Mouse (Mus musculus) liver, embryonic 11.5 days (tissue): ENCODE measurements around the gene Camkv. TPM values are rescaled to one million over a fixed set of nuclear protein-coding genes. Genes with fewer than 3 reads are reported as not detected.

Experiments
- ATAC-seq: fragments of 200-750 bp; cut with Nextera tagmentation; replicated peaks from 2 replicates; pipeline ENCODE4 v1.8.0; 2017; ENCODE audit warnings: moderate number of reproducible peaks, mild to moderate bottlenecking, moderate TSS enrichment, moderate library complexity; ENCODE audit not compliant: low FRiP score
- DNase-seq: peaks from one replicate; pipeline ENCODE4 v3.0.0-alpha.2; 2017; ENCODE audit warnings: low spot score
- H3K27ac ChIP-seq: fragments of 300-500 bp; sonication (generic); 2 replicates; pipeline ENCODE4 v1.5.1; 2014; ENCODE audit warnings: mild to moderate bottlenecking, low read depth, low read length, control low read depth
- H3K27me3 ChIP-seq: fragments of 300-500 bp; sonication (generic); replicated peaks from 2 replicates; pipeline ENCODE4 v1.6.1; 2014; ENCODE audit warnings: low read length, mixed read lengths; ENCODE audit not compliant: control insufficient read depth, insufficient read depth
- H3K36me3 ChIP-seq: fragments of 300-500 bp; sonication (generic); 2 replicates; pipeline ENCODE4 v1.6.1; 2014; ENCODE audit warnings: mild to moderate bottlenecking, low read length, moderate library complexity, mixed read lengths; ENCODE audit not compliant: control insufficient read depth, insufficient read depth
- H3K4me1 ChIP-seq: fragments of 300-500 bp; sonication (generic); replicated peaks from 2 replicates; pipeline ENCODE4 v1.6.1; 2014; ENCODE audit warnings: low read length, mixed read lengths; ENCODE audit not compliant: control insufficient read depth, insufficient read depth
- H3K4me2 ChIP-seq: fragments of 300-500 bp; sonication (generic); 2 replicates; pipeline ENCODE4 v1.6.1; 2014; ENCODE audit warnings: mild to moderate bottlenecking, control low read depth, moderate library complexity
- H3K4me3 ChIP-seq: fragments of 300-500 bp; sonication (generic); 2 replicates; pipeline ENCODE4 v1.5.1; 2014; ENCODE audit warnings: low read depth, low read length, control low read depth
- H3K9ac ChIP-seq: fragments of 300-500 bp; sonication (generic); 2 replicates; pipeline ENCODE4 v1.6.1; 2014; ENCODE audit warnings: low read depth, low read length, control low read depth
- H3K9me3 ChIP-seq: fragments of 300-500 bp; sonication (generic); 2 replicates; pipeline ENCODE4 v1.6.1; 2016; ENCODE audit warnings: low read length, inconsistent platforms, mixed read lengths; ENCODE audit not compliant: control insufficient read depth
- WGBS: fragments of 180-500 bp; shearing (Covaris S2); extraction: QIAGEN DNeasy Blood & Tissue Kit; methylation state at CpG from one replicate; pipeline ENCODE4 v1.1.7; 2014; 5-methylcytosine and 5-hydroxymethylcytosine counted together
- polyA plus RNA-seq: library from polyadenylated mRNA; unstranded; fragments of >200 nt; fragmentation: Nextera tagmentation; extraction: Ambion mirVana; gene quantifications from 2 replicates; pipeline ENCODE4 v1.2.1, GENCODE M21; 2014

Camkv gene
- polyA plus RNA-seq, 1 experiment from 2014 or later = 0.56 TPM

DNA sequence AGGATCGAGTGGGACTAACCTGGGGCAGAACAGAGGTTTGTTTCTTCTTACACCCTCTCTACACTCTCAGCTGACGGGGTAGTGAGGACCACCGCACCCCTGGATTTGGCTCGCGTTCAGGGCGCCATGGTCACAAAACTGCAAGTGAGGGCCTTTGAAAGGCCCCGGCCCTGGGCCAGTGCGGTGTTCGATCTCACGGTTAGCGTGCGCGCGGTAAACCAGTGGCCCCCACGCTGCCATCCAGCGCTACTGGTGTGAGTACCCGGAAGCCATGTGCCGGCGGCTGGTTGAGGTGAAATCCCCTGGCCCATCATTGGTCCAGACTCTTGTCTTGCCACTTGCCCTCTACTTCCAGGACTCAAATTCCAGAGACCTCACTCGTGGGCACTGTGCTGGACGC is 60.0 kb downstream of the Camkv start:
- Histone ChIP-seq H3K27me3 (no peaks in the 10 kb centered on the region), H3K9me3 (no peaks in the 10 kb centered on the region), H3K27ac (no peak overlapping the region), H3K4me1 (no peaks in the 10 kb centered on the region; the same call in 1 of the 2 replicates), H3K36me3 (no peaks in the 10 kb centered on the region), H3K9ac (no peak overlapping the region), H3K4me3 (no peak overlapping the region), H3K4me2 (no peak overlapping the region)
- DNase-seq (no peak), ATAC-seq (no peak)
- WGBS = 93% methylated on average over 21 of the region's 21 CpGs

GRCm38 (mm10) chr9:107996049-107996448 is 60.6 kb downstream of the Camkv start, which contains the start of gene Gm20662:
TSS of gene Gm20662 (plus strand) at chr9:107996349.
- Histone ChIP-seq H3K4me1 (no peaks in the 10 kb centered on the region; the same call in 1 of the 2 replicates), H3K4me3 (no peak within 1 kb of the TSS), H3K9ac (no peak within 1 kb of the TSS), H3K27ac (no peak within 1 kb of the TSS), H3K9me3 (no peaks in the 10 kb centered on the region), H3K4me2 (no peak within 1 kb of the TSS), H3K27me3 (no peaks in the 10 kb centered on the region), H3K36me3 (no peaks in the 10 kb centered on the region)
- ATAC-seq = no peak
- no peak for DNase-seq
- 87% methylated on average over 5 of the region's 5 CpGs for WGBS

Other genes starting within 250 kb of the Camkv start
- gene Sema3f, start 225.2 kb upstream of the Camkv start, polyA plus RNA-seq = 5.9 and 6.2 TPM in 2 replicates
- gene Rbm5, start 164.7 kb upstream of the Camkv start, polyA plus RNA-seq = 115 and 123 TPM in 2 replicates
- 60.0 and 60.9 TPM in 2 replicates for gene Rbm6, start 62.4 kb upstream of the Camkv start, polyA plus RNA-seq
- 8.9 and 11.0 TPM in 2 replicates for gene Mon1a, start 47.5 kb upstream of the Camkv start, polyA plus RNA-seq
- gene Mst1r, start 28.8 kb upstream of the Camkv start, polyA plus RNA-seq = 1.3 and 1.5 TPM in 2 replicates
- gene Actl11, start 7.2 kb upstream of the Camkv start, polyA plus RNA-seq = not detected in 2 replicates
- 30.4 and 32.9 TPM in 2 replicates for gene Traip, start 14.5 kb downstream of the Camkv start, polyA plus RNA-seq
- gene Uba7, start 39.8 kb downstream of the Camkv start, polyA plus RNA-seq = 44.3 and 47.4 TPM in 2 replicates
- gene Gm20661, start 47.4 kb downstream of the Camkv start, polyA plus RNA-seq = 2.0 TPM in 2 replicates
- gene Inka1, start 50.2 kb downstream of the Camkv start, polyA plus RNA-seq = 74.8 and 76.2 TPM in 2 replicates
- 5.1 and 5.6 TPM in 2 replicates for gene Cdhr4, start 56.8 kb downstream of the Camkv start, polyA plus RNA-seq
- 0.69 TPM in 1 of 2 replicates, not detected in the other for gene Gm20662, start 60.7 kb downstream of the Camkv start, polyA plus RNA-seq
- gene Ip6k1, start 66.8 kb downstream of the Camkv start, polyA plus RNA-seq = 26.6 and 27.3 TPM in 2 replicates
- gene Gmppb, start 113.6 kb downstream of the Camkv start, polyA plus RNA-seq = 26.5 and 30.0 TPM in 2 replicates
- gene Amigo3, start 117.5 kb downstream of the Camkv start, polyA plus RNA-seq = 2.3 TPM in 2 replicates
- gene Mst1, start 144.8 kb downstream of the Camkv start, polyA plus RNA-seq = 9.7 and 12.5 TPM in 2 replicates
- 59.1 and 59.2 TPM in 2 replicates for gene Rnf123, start 147.7 kb downstream of the Camkv start, polyA plus RNA-seq
- 159 and 167 TPM in 2 replicates for gene Apeh, start 158.9 kb downstream of the Camkv start, polyA plus RNA-seq